Mouse (Mus musculus) CD4-positive, CD25-positive, alpha-beta regulatory T cell, adult 4 months (primary cell): ENCODE data around the gene Olfr378. TPM values are rescaled to one million over a fixed set of nuclear protein-coding genes. Genes with fewer than 3 reads are reported as not detected.

Experiments used
- ATAC-seq: one replicate; pipeline ENCODE4 v1.8.0; 2017
- polyA plus RNA-seq, 2 experiments: library from polyadenylated mRNA; unstranded; fragments of 100-300 nt; shearing (Covaris generic); gene quantifications; one replicate each; pipeline ENCODE4 v1.2.1; 2017

Gene Olfr378
- polyA plus RNA-seq, result not detected

DNA sequence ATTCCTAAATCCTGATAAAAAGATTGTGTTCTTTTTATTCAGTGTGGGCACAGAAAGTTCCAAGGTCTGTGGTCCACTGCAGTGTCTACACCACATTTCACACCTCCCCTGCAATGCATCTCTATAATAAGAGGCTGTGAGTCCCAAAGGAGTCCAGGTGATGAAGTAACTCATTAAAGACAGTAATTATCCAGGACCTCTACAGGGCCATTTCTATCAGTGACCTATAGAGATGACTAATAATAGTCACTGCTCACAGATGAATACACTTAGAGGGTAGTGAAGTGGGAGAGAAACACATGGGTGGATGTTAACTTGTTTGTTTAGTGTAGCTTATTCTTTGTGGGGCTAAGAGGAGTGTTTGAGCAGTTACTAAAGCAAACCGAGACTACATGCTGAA lies at the start of gene Olfr378:
Gene Olfr378 (minus strand): TSS at position 101 of the 400 bp plus-strand sequence.
- ATAC-seq, result no peak

DNA sequence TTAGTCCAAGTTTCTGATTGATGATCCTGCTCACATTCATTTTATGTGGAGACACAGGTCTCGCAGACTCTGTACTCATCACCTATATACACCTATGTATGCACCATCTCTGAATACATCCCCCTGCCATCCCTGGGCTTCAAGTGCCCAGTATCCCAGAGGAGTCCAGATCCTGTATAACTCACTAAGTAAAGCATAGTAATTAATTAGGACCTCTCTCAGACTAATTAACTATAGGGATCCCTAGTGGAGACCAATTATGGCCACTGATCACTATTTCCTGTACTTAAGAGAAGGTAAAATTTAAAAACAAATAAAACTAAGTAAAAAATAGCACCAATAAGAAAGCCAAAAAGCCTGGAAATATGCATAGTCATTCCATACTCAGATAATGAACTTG lies 29.1 kb upstream of the Olfr378 start, which contains the start of gene Olfr380:
Gene Olfr380 (minus strand): TSS at position 101 of the 400 bp plus-strand sequence.
- no peak for ATAC-seq

DNA sequence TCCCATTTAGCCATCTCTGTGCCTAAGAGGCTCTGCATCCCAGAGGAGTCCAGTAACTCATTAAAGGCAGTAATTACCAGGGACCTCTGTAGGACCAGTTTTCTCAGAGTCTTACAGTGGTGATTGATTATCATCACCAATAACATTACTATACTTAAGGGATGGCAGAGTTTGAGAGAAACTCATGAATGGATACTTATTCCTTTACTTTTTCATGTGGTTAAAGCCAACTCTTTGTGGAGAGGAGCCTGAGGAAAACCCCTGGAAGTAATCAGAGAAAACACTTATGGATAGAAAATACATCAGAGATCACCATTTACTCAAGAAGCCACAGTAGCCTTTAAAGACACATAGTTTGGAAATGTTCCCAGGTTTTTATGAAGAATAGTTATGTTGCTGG lies 28.8 kb downstream of the Olfr378 start, which contains the start of gene Olfr1:
Gene Olfr1 (minus strand): TSS at position 101 of the 400 bp plus-strand sequence.
- no peak for ATAC-seq

DNA sequence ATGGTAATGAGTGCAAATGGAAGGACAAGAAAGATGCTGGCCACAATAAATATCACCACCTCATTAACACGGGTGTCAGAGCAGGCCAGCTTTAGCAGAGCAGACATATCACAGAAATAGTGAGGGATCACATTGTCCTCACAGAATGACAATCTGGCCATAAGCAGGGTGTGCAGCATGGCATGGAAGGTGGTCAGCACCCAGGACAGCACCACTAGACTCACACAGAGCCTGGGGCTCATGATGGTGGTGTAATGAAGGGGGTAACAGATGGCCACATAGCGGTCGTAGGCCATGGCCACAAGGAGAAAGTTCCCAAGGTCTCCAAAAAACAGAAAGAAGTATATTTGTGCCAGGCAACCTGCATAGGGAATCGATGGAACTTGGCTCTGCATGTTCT lies 32.9 kb downstream of the Olfr378 start:
- ATAC-seq, result no peak

Other genes starting within 250 kb of the Olfr378 start
- gene Ctns, start 229.4 kb downstream of the Olfr378 start, polyA plus RNA-seq, result 10 to 100 TPM; 12.9 to 18.3 TPM
- gene Shpk, start 229.0 kb downstream of the Olfr378 start, polyA plus RNA-seq, result 1 to 10 TPM; 1.3 to 4.8 TPM
- gene Trpv1, start 194.2 kb downstream of the Olfr378 start, polyA plus RNA-seq, result not detected
- under 1 TPM; 0.09 to 0.16 TPM for gene Trpv3, start 161.1 kb downstream of the Olfr378 start, polyA plus RNA-seq
- under 1 TPM in 1 of 2 experiments, not detected in 1; 0.08 TPM for gene Aspa, start 98.9 kb downstream of the Olfr378 start, polyA plus RNA-seq
- not detected for gene Gm49340, start 98.7 kb downstream of the Olfr378 start, polyA plus RNA-seq
- not detected for gene Spata22, start 98.7 kb downstream of the Olfr378 start, polyA plus RNA-seq
- not detected for gene Olfr20, start 77.7 kb downstream of the Olfr378 start, polyA plus RNA-seq
- gene Olfr376, start 57.2 kb downstream of the Olfr378 start, polyA plus RNA-seq, result not detected
- gene Olfr1, start 28.9 kb downstream of the Olfr378 start, polyA plus RNA-seq, result not detected
- gene Olfr380, start 29.0 kb upstream of the Olfr378 start, polyA plus RNA-seq, result not detected
- not detected for gene Olfr381, start 63.1 kb upstream of the Olfr378 start, polyA plus RNA-seq
- gene Olfr382, start 88.7 kb upstream of the Olfr378 start, polyA plus RNA-seq, result not detected
- gene Olfr385, start 164.5 kb upstream of the Olfr378 start, polyA plus RNA-seq, result not detected
- gene Olfr384, start 170.1 kb upstream of the Olfr378 start, polyA plus RNA-seq, result not detected